Mouse (Mus musculus) heart, postnatal 0 days (tissue): ENCODE data around the gene Cep85l. TPM values are rescaled to one million over a fixed set of nuclear protein-coding genes. Genes with fewer than 3 reads are reported as not detected.

ENCODE experiments used
- ATAC-seq: fragments of 200-750 bp; cut with Nextera tagmentation; 2 replicates; pipeline ENCODE4 v1.8.0; 2017; ENCODE audit warnings: low read depth, moderate number of reproducible peaks, moderate library complexity; ENCODE audit not compliant: insufficient read depth
- DNase-seq: peaks from one replicate; pipeline ENCODE4 v3.0.0-alpha.2; 2016; ENCODE audit warnings: low spot score
- H3K27ac ChIP-seq: fragments of 300-500 bp; sonication (generic); 2 replicates; pipeline ENCODE4 v1.5.1; 2014; ENCODE audit warnings: low read depth, mild to moderate bottlenecking
- H3K27me3 ChIP-seq: fragments of 300-500 bp; sonication (generic); 2 replicates; pipeline ENCODE4 v1.6.1; 2014; ENCODE audit warnings: low read length, mixed read lengths; ENCODE audit not compliant: control insufficient read depth, insufficient read depth
- H3K36me3 ChIP-seq: fragments of 300-500 bp; sonication (generic); replicated peaks from 2 replicates; pipeline ENCODE4 v1.6.1; 2014; ENCODE audit warnings: low read length, mixed read lengths; ENCODE audit not compliant: control insufficient read depth, insufficient read depth
- H3K4me1 ChIP-seq: fragments of 300-500 bp; sonication (generic); 2 replicates; pipeline ENCODE4 v1.6.1; 2014; ENCODE audit warnings: antibody characterized with exemption; ENCODE audit not compliant: control insufficient read depth, insufficient read depth
- H3K4me2 ChIP-seq: fragments of 300-500 bp; sonication (generic); 2 replicates; pipeline ENCODE4 v1.6.1; 2014; ENCODE audit warnings: low read depth, mild to moderate bottlenecking, low read length, moderate library complexity
- H3K4me3 ChIP-seq: fragments of 300-500 bp; sonication (generic); 2 replicates; pipeline ENCODE4 v1.5.1; 2014; ENCODE audit warnings: low read depth, low read length
- H3K9ac ChIP-seq: fragments of 300-500 bp; sonication (generic); replicated peaks from 2 replicates; pipeline ENCODE4 v1.6.1; 2014; ENCODE audit warnings: low read depth, low read length, mixed read lengths
- H3K9me3 ChIP-seq: fragments of 300-500 bp; sonication (generic); replicated peaks from 2 replicates; pipeline ENCODE4 v1.6.1; 2016; ENCODE audit warnings: low read length; ENCODE audit not compliant: control insufficient read depth
- CTCF ChIP-seq: IDR thresholded peaks from 2 replicates; pipeline ENCODE4 v1.5.1; 2016; ENCODE audit warnings: antibody characterized with exemption, control low read depth, low read depth
- EP300 ChIP-seq: IDR thresholded peaks from 2 replicates; pipeline ENCODE4 v1.6.1; 2016; ENCODE audit warnings: antibody characterized with exemption, low read depth
- WGBS: fragments of 180-500 bp; shearing (Covaris S2); extraction: QIAGEN DNeasy Blood & Tissue Kit; methylation state at CpG from one replicate; pipeline ENCODE4 v1.1.7; 2014; 5-methylcytosine and 5-hydroxymethylcytosine counted together
- polyA plus RNA-seq: library from polyadenylated mRNA; unstranded; fragments of >200 nt; fragmentation: Nextera tagmentation; extraction: Ambion mirVana; gene quantifications from 2 replicates; pipeline ENCODE4 v1.2.1, GENCODE M21; 2015
- total RNA-seq: library from RNA; depleted of rRNA; stranded (reverse); fragments of >200 nt; gene quantifications from 2 replicates; pipeline ENCODE4 v1.2.3, GENCODE M21; 2014; ENCODE audit warnings: low replicate concordance

Cep85l gene
- total and polyA plus RNA-seq, 2 experiments from 2014 or later: 4.1 to 17.6 TPM

DNA sequence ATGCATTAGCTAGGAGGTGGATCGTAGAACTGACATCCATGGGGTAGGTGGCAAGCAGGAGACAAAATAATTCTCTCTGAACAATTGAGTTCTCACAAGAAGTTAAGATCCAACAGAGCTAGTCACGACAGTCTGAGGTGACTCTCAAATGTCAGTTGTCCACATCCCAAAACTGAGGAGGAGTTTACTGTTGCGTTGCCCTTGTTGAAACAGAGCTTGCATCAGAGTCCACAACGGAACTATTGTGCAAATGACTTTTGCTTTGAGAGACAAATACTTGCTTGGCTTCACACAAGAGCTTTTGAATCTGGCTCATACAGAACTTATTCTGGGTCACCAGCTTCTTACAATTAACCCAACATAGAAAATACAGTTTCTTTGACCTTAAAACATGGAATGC is 27.7 kb upstream of the Cep85l start:
- peaks cover 15% of the 10 kb centered on the region for H3K4me1 ChIP-seq
- H3K9me3 ChIP-seq: 0 out of 2 replicates have a peak, but pooled peaks cover under 1% of the 10 kb centered on the region
- no peak overlapping the region for H3K9ac ChIP-seq
- H3K27ac ChIP-seq: no peak overlapping the region
- TF ChIP-seq CTCF: no peak
- TF ChIP-seq EP300: no peak
- ATAC-seq (no peak), DNase-seq (no peak)
- H3K27me3 ChIP-seq: no peaks in the 10 kb centered on the region
- H3K4me3 ChIP-seq: no peak overlapping the region
- WGBS: 86% methylated on average over 4 of the region's 4 CpGs
- H3K36me3 ChIP-seq: no peaks in the 10 kb centered on the region
- H3K4me2 ChIP-seq: no peak overlapping the region

GRCm38 (mm10) chr10:53406845-53407244 is 27.1 kb upstream of the Cep85l start:
- H3K4me1 ChIP-seq: peaks cover 11% of the 10 kb centered on the region; the same call in 1 of the 2 replicates
- DNase-seq (no peak), ATAC-seq (no peak)
- no peaks in the 10 kb centered on the region for H3K27me3 ChIP-seq
- no peak overlapping the region for H3K4me2 ChIP-seq
- no peak overlapping the region for H3K27ac ChIP-seq
- 95% methylated on average over 2 of the region's 2 CpGs for WGBS
- 0 out of 2 replicates have a peak, but pooled peaks cover 3% of the 10 kb centered on the region for H3K9me3 ChIP-seq
- H3K4me3 ChIP-seq: no peak overlapping the region
- TF ChIP-seq EP300 (no peak), CTCF (no peak)
- no peaks in the 10 kb centered on the region for H3K36me3 ChIP-seq
- H3K9ac ChIP-seq: no peak overlapping the region

DNA sequence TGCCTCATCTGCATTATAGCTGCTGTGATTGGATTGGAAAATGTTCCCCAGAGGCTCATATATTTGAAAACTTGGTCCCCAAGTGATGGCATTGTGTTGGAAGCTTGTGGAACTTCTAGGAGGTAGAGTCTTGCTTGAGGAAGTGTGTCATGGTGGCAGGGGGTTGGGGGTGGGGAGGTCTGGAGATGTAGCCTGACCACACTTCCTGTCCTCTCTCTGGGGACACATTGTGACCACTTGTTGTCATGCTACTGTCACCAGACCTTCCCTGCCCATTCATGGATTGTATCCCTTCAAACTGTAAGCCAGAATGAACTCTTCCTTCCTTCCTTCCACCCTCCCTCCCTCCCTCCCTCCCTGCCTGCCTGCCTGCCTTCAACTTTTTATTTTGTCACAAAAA is 22.5 kb upstream of the Cep85l start:
- TF ChIP-seq EP300 (no peak), CTCF (no peak)
- no peak for DNase-seq
- H3K4me2 ChIP-seq: no peak overlapping the region
- H3K27me3 ChIP-seq: no peaks in the 10 kb centered on the region
- ATAC-seq: no peak
- H3K27ac ChIP-seq: no peak overlapping the region
- H3K4me3 ChIP-seq: no peak overlapping the region
- 0 out of 2 replicates have a peak, but pooled peaks cover 3% of the 10 kb centered on the region for H3K9me3 ChIP-seq
- H3K4me1 ChIP-seq: peaks cover 7% of the 10 kb centered on the region; the same call in 1 of the 2 replicates
- H3K36me3 ChIP-seq: no peaks in the 10 kb centered on the region
- no peak overlapping the region for H3K9ac ChIP-seq

DNA sequence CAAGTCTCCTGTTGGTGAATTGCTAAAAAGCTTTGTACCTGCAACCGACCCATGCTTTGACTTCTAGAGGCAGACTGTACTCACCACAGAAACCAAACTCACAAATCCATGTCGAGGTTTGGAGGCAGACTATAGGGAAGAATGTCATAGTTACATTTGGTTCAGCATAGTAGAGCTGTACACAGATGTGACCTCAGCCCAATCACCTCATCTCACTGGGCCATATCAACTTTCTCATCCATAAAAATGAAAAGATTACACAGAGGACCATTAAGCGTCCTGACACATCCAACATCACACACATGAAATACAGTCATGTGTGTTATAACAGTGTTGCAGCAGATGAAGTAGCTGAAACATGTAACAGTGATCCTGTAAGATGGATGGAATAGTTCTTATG is 19.3 kb upstream of the Cep85l start:
- Histone ChIP-seq H3K9ac (no peak overlapping the region), H3K4me1 (peaks cover 7% of the 10 kb centered on the region; the same call in 1 of the 2 replicates), H3K9me3 (0 out of 2 replicates have a peak, but pooled peaks cover 3% of the 10 kb centered on the region), H3K27ac (peak overlapping the region; percentile 86), H3K36me3 (no peaks in the 10 kb centered on the region), H3K27me3 (no peaks in the 10 kb centered on the region), H3K4me3 (no peak overlapping the region), H3K4me2 (peak overlapping the region; percentile 49)
- DNase-seq (no peak), ATAC-seq (no peak)
- WGBS: 51% methylated on average over 3 of the region's 3 CpGs
- TF ChIP-seq EP300 (no peak), CTCF (no peak)

DNA sequence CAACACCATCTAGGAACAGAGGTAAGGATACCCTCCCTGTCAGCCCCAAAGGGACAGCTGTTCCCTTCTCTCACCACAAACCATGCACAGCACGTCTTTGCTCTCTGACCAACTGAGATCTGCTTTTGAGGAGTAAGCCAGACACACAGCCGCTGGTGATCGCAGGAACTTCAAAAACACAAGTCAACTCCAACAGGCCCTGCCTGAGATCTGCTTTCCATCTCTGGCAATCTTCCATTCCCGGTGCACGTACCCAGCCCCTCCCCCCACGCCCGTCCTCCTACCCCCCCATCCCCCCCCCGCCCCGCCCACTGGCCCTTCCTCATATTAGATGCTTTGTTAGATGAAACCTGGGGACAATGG is 18.8 kb upstream of the Cep85l start:
- H3K9ac ChIP-seq: 0 out of 2 replicates have a peak overlapping the region, but pooled peaks have one; percentile 35
- no peaks in the 10 kb centered on the region for H3K36me3 ChIP-seq
- no peaks in the 10 kb centered on the region for H3K27me3 ChIP-seq
- TF ChIP-seq EP300 (0 out of 2 replicates have a peak, but pooled peaks have one; percentile 35), CTCF (no peak)
- peak overlapping the region; percentile 27 for H3K4me3 ChIP-seq
- DNase-seq (peak; percentile 38), ATAC-seq (peak; percentile 52)
- peak overlapping the region; percentile 49 for H3K4me2 ChIP-seq
- 0 out of 2 replicates have a peak, but pooled peaks cover 3% of the 10 kb centered on the region for H3K9me3 ChIP-seq
- WGBS: 4% methylated on average over 9 of the region's 9 CpGs
- H3K27ac ChIP-seq: peak overlapping the region; percentile 86
- peaks cover 7% of the 10 kb centered on the region; the same call in 1 of the 2 replicates for H3K4me1 ChIP-seq
